Mouse (Mus musculus) intestine, embryonic 16.5 days (tissue): ENCODE measurements at regions not wholly inside any gene's neighbourhood (a gene's known extent, or its start where the extent isn't known, plus 50 kb on each side); places are given as distances from the start of the nearest gene placed in this dataset.

ENCODE experiments used
- ATAC-seq: fragments of 200-750 bp; cut with Nextera tagmentation; 2 replicates; pipeline ENCODE4 v1.8.0; 2017; ENCODE audit warnings: moderate TSS enrichment, moderate library complexity
- H3K27ac ChIP-seq: fragments of 300-500 bp; sonication (generic); 2 replicates; pipeline ENCODE4 v1.5.1; 2014; ENCODE audit warnings: mild to moderate bottlenecking, low read length
- H3K27me3 ChIP-seq: fragments of 300-500 bp; sonication (generic); replicated peaks from 2 replicates; pipeline ENCODE4 v1.6.1; 2014; ENCODE audit warnings: low read length, control low read depth, mixed read lengths; ENCODE audit not compliant: control insufficient read depth, insufficient read depth
- H3K36me3 ChIP-seq: fragments of 300-500 bp; sonication (generic); 2 replicates; pipeline ENCODE4 v1.6.1; 2014; ENCODE audit warnings: low read length, control low read depth; ENCODE audit not compliant: control insufficient read depth, insufficient read depth
- H3K4me1 ChIP-seq: fragments of 300-500 bp; sonication (generic); 2 replicates; pipeline ENCODE4 v1.6.1; 2014; ENCODE audit warnings: low read length, control low read depth, mixed read lengths; ENCODE audit not compliant: control insufficient read depth, insufficient read depth
- H3K4me2 ChIP-seq: fragments of 300-500 bp; sonication (generic); 2 replicates; pipeline ENCODE4 v1.6.1; 2014; ENCODE audit warnings: low read depth, low read length, control low read depth
- H3K4me3 ChIP-seq: fragments of 300-500 bp; sonication (generic); 2 replicates; pipeline ENCODE4 v1.5.1; 2014; ENCODE audit warnings: mild to moderate bottlenecking, low read length
- H3K9ac ChIP-seq: fragments of 300-500 bp; sonication (generic); 2 replicates; pipeline ENCODE4 v1.6.1; 2014; ENCODE audit warnings: low read depth, low read length
- H3K9me3 ChIP-seq: fragments of 300-500 bp; sonication (generic); 2 replicates; pipeline ENCODE4 v1.6.1; 2016; ENCODE audit warnings: low read length, control low read depth; ENCODE audit not compliant: control insufficient read depth
- WGBS: fragments of 180-500 bp; shearing (Covaris S2); extraction: QIAGEN DNeasy Blood & Tissue Kit; methylation state at CpG from one replicate; pipeline ENCODE4 v1.1.7; 2014; 5-methylcytosine and 5-hydroxymethylcytosine counted together

DNA sequence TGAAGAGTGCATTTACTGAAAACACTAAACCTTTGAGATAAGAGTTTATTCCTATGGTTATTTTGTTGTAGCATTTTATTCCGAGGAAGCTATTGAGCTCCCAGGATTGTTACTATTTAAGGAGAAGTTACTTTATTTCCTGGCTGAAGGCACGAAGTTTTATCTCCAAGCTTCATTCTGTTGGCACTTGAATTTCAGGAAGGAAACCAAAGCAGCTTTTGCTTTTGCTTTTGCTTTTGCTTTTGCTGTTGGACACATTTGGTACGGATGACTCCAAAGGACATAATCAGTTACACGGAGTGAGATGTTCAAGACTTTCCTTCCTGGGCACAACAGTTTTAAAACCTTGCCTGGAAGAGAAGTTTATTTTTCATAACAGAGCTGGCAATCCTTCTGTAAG is 94.7 kb upstream of the Pdcd1 start:
- ATAC-seq: no peak
- no peaks in the 10 kb centered on the region for H3K9me3 ChIP-seq
- H3K27ac ChIP-seq: no peak overlapping the region
- H3K9ac ChIP-seq: no peak overlapping the region
- H3K27me3 ChIP-seq: no peaks in the 10 kb centered on the region
- no peaks in the 10 kb centered on the region for H3K4me1 ChIP-seq
- no peaks in the 10 kb centered on the region for H3K36me3 ChIP-seq
- no peak overlapping the region for H3K4me3 ChIP-seq
- no peak overlapping the region for H3K4me2 ChIP-seq
- 73% methylated on average over 4 of the region's 4 CpGs for whole genome bisulfite sequencing

DNA sequence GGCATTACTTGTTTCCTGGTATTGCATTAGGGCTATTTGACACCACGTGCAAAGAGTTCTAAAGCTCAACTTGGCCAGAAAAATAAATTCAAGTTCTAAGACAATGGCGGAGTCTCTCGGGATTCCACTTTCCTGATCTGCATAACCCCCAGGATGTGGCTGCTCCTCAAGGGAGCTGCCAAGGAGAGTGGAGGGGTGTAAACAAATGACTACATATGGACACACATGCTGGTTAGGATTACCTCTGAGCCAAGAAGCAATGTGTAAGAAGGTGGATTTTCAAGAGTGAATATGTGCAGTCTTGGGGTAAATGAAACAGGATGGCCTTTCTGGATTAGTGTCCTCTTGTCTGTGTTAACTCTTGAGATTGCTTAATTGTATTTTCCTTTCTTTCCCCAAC is 88.2 kb upstream of the Pdcd1 start:
- Histone ChIP-seq H3K9ac (no peak overlapping the region), H3K27me3 (no peaks in the 10 kb centered on the region), H3K36me3 (no peaks in the 10 kb centered on the region), H3K27ac (no peak overlapping the region), H3K4me3 (no peak overlapping the region), H3K4me2 (no peak overlapping the region), H3K4me1 (no peaks in the 10 kb centered on the region), H3K9me3 (no peaks in the 10 kb centered on the region)
- 62% methylated on average over 3 of the region's 3 CpGs for WGBS
- no peak for ATAC-seq

DNA sequence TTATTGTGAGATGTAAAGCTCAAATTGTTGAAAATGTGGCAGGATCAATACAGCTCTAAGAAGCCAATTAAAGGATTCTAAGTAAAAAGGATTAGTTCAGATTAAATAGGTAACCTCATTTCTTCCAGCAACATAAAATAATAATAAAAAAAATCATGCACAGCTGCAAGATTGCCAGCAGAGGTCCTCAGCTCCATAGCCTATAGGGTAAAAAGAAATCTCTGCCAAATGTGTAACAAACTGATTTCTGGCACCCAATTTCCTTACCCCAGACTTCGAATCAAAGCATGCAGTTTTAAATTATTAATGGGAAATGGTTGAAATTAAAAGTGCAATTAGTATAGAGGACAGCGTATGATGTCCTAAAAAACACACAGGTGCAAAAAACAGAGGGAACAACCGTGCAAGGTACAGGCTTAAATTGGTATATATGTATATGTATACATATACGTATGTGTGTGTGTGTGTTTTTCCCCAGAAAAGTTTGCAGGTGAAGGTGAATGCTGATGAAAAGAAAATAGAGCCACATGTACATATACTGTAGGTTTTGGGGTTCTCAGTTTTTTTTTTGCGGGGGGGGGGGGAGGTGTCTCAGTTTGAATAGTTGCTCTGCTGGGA is 87.2 kb upstream of the Pdcd1 start:
- Histone ChIP-seq H3K4me3 (no peak overlapping the region), H3K9ac (no peak overlapping the region), H3K9me3 (no peaks in the 10 kb centered on the region), H3K4me1 (no peaks in the 10 kb centered on the region), H3K4me2 (no peak overlapping the region), H3K27ac (no peak overlapping the region), H3K36me3 (no peaks in the 10 kb centered on the region), H3K27me3 (no peaks in the 10 kb centered on the region)
- WGBS: 80% methylated on average over 5 of the region's 5 CpGs
- ATAC-seq: no peak

DNA sequence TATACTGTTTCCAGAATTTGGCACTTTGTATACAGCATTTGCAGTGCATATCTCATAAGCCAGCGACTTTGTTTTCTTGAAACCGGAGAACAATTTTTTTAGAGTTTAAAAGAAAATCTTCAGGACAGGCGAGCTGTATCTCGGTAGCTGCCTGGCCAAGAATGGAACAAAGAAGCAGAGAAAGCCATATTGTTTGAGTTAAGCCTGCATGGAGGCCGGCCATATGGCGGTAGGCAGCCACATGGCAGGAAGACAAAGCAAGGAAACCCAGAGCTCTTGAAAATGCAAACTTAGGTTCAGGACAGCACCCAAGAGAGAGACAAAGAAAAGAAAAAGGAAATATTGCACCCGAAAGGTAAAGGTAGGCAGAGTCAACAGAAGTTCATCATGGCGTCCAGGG is 84.4 kb upstream of the Pdcd1 start:
- Histone ChIP-seq H3K9me3 (no peaks in the 10 kb centered on the region), H3K9ac (no peak overlapping the region), H3K4me2 (no peak overlapping the region), H3K27me3 (no peaks in the 10 kb centered on the region), H3K36me3 (no peaks in the 10 kb centered on the region), H3K4me1 (no peaks in the 10 kb centered on the region), H3K4me3 (no peak overlapping the region), H3K27ac (no peak overlapping the region)
- no peak for ATAC-seq
- WGBS: 88% methylated on average over 8 of the region's 8 CpGs
